Mouse (Mus musculus) kidney, postnatal 14 days (tissue): ENCODE measurements around the gene Rad51b.

ENCODE experiments used
- DNase-seq: peaks from one replicate; pipeline ENCODE4 v3.0.0; 2022; ENCODE audit warnings: mixed read lengths

Gene Rad51b

GRCm38 (mm10) chr12:79846247-79847151 lies 549.4 kb downstream of the Rad51b start:
- DNase-seq: no peak

DNA sequence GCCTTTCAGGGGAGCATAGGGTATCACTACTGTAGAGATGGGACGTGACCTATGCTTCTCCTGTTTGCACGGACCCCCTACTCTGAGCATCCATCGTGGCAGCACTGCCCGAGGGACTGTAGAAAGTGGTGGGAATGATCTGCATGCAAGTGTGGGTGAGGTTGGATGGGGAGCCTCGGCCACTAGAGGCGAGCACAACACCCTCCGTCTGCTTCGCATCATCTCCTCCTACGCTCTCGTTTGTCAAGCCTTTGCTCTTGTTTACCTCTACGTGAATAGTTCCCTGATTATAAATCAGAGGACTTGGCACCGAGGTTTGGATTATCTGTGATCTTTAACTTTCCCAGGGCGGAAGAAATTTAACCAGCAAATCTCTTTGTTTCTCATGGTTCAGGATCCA lies 551.5 kb downstream of the Rad51b start:
- DNase-seq: no peak

DNA sequence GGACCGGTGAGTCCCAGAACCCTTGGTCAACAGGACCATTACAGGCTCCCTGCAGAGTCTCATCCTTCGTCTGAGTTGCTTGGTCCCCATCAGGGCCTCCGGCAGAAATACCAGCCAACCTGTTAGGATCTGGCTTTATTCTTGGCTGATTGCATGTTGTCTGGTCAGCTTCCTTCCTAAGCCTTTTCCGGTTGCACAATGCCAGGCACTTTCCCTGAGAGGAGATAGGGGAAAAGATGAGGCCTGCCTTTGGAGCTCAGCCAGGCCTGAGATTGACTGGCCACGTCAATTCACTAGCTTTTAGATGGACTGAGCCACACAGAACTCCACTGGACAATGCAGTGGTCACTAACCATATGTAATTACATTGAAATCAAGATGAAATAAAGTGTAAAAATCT lies 552.9 kb downstream of the Rad51b start:
- peak; percentile 37 for DNase-seq

- no peak for DNase-seq
Observed at GRCm38 (mm10) chr12:79851898-79852297, 554.8 kb downstream of the Rad51b start.

GRCm38 (mm10) chr12:79852606-79853005 lies 555.5 kb downstream of the Rad51b start:
- DNase-seq: no peak

DNA sequence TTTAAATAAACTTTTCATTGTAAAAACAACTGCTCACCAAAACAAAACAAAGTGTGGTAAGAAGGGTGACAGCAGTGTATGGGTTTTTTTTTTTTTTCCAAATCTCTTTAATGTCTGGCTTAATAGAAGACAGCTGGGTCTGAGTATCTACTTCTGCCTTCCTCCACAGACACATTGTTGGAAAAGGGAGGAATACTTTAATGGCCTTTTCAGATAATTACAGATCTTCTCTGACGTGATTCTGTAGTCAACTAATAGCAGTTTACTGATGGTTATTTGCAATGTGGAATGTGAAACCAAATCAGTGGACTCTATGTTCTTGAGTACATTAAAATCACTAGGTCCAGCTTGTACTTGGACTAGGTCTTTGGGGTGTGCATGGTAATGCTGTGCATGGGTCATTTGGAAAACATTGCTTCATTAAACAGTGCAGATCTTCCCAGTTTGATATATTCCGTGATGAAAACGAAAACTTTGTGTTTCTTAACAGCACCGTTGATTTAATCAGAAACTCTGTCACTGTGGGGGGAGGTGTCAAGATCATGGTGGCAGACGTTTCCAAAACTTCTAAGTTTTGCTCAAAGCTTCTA lies 556.9 kb downstream of the Rad51b start:
- no peak for DNase-seq

GRCm38 (mm10) chr12:79854507-79854906 lies 557.4 kb downstream of the Rad51b start:
- no peak for DNase-seq

DNA sequence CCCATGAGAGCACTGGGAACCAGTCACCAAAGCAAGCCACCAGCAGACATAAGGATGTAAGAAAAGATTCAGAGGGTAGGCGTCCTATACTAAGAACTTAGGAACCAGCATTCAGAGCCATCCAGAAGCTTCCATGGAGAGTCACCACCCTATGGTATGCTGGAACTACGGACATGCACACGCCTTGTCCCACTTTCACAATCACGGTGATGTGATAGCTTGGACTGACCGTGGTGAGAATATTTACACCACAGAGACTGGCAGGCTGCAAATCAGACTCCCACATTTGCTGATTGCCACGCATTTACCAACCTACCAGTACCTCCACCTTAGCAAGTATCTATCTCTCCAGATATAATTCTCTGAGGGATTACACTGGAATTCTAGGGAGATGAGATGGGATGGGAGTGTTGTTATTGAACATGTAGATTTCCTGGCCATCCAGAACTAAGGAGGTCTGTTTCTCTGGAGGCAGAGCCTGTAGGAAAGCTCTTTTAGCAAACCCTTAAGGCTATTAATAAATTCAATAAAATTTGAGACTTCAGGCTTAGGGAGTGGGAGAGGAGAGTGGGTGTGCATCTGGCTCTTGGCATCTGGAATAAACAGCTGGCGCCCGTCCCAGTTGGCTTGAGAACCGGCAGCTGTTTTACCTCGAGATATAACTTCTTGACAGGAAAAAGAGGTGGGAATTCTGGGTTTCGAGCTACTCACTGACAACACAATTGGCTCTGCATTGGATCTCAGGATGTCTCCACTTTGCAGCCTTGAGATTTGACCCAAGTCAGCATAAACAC lies 559.2 kb downstream of the Rad51b start:
- peak; percentile 88 for DNase-seq

DNA sequence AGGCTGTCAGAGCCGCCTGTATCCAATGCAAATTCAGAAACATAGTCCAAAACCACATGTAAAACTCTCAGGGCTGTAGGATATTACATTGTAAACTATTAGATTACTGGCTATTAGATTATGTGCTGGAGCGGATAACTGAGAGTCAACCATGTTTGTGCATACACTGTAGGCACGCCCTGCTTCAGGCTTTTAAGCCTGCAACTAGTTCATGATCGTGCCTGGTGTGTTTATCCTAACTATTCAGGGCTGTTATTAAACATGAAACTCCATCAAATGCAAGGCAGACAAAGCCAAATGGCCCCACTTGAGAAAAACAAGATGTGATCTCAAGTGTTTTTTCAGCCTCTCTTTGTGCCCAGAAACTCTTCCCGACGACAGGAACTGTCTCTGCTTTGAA lies 560.6 kb downstream of the Rad51b start:
- no peak for DNase-seq

DNA sequence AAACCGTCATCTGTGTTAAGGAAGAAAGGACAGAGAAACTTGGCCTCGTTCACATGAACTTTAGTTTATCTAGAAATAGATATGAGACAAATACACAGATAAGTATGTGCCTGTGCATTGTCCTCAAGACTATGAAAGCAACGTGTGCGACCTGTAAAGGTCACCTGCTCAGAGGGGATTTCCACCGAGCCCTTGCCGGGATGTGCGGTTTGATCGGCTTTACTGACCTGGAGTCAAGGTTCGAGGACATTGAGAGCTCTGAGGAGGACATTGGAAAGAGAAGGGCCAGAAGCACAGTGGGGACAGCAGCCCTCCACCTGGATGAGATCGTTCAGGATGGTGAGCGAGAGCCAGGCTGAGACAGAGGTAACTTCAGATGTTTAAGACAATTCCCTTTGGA lies 561.3 kb downstream of the Rad51b start:
- no peak for DNase-seq

GRCm38 (mm10) chr12:79859354-79860247 lies 562.5 kb downstream of the Rad51b start:
- peak; percentile 64 for DNase-seq

DNA sequence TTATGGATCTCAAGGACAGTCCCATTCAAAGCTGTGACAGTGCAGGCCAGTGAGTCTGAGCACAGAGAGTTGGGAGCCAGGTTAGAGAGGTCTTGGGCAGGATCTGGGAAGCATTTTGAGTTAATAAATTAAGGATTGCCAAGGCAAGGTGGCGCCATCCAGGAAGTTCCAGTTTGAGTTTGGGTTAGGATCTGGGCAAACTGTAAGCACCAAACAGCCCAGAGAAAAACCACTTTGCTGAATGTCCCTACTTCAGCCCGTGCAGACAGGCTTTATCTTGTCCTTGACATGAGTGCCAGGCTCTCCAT lies 563.1 kb downstream of the Rad51b start:
- no peak for DNase-seq
